Mouse (Mus musculus): ENCODE results near the gene Celf2. TPM values are rescaled to one million over a fixed set of nuclear protein-coding genes. Genes with fewer than 3 reads are reported as not detected.

The Celf2 gene
- polyA plus RNA-seq, 1 experiment from 2014 or later, result 13.9 TPM

- Histone ChIP-seq H3K27ac (no peak overlapping the region), H3K9ac (ENCODE audit: low read depth, low read length) (no peak overlapping the region), H3K27me3 (ENCODE audit: insufficient read depth, low read length) (no peaks in the 10 kb centered on the region), H3K9me3 (replicated peaks; ENCODE audit: low read length) (no peaks in the 10 kb centered on the region), H3K4me3 (replicated peaks; ENCODE audit: low read depth, low read length) (no peak overlapping the region), H3K4me1 (replicated peaks; ENCODE audit: insufficient read depth, low read length) (no peaks in the 10 kb centered on the region), H3K4me2 (ENCODE audit: low read length) (no peak overlapping the region), H3K36me3 (ENCODE audit: insufficient read depth, low read length) (no peaks in the 10 kb centered on the region)
- no peak for TF ChIP-seq CTCF (IDR thresholded peaks at IDR 0.05; ENCODE audit: low read depth)
- WGBS, result 79% methylated on average over 4 of the region's 4 CpGs
- no peak for DNase-seq (ENCODE audit: low spot score)
- ATAC-seq (replicated peaks; ENCODE audit: low FRiP score, low read depth), result no peak
These were observed 606.1 kb downstream of the Celf2 start for GRCm38 (mm10) chr2:6903251-6903763.

DNA sequence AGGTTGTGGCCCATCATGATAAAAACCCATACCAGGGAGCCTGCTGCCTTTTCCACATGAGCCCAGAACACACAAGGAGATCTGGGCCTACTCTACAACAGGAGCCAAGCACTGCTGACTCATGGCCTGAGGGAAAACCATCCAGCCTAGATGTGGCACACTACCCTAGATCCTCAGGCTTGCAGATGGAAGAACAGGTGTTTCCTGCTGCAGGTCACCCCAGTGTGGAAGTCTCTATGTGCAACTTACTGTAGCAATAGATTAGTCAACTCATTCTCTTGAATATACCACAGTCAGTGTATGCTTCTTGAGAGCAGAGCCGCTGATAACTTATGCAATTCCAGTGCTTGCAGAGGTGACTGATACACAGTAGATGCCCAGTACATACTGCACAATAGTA is 612.5 kb downstream of the Celf2 start:
- Histone ChIP-seq H3K4me1 (replicated peaks; ENCODE audit: insufficient read depth, low read length) (no peaks in the 10 kb centered on the region), H3K27ac (no peak overlapping the region), H3K27me3 (ENCODE audit: insufficient read depth, low read length) (no peaks in the 10 kb centered on the region), H3K36me3 (ENCODE audit: insufficient read depth, low read length) (no peaks in the 10 kb centered on the region), H3K4me2 (ENCODE audit: low read length) (no peak overlapping the region), H3K4me3 (replicated peaks; ENCODE audit: low read depth, low read length) (no peak overlapping the region), H3K9me3 (replicated peaks; ENCODE audit: low read length) (no peaks in the 10 kb centered on the region), H3K9ac (ENCODE audit: low read depth, low read length) (no peak overlapping the region)
- DNase-seq (ENCODE audit: low spot score), result no peak
- WGBS, result 98% methylated on average over 1 of the region's 1 CpGs
- no peak for TF ChIP-seq CTCF (IDR thresholded peaks at IDR 0.05; ENCODE audit: low read depth)
- no peak for ATAC-seq (replicated peaks; ENCODE audit: low FRiP score, low read depth)

- Histone ChIP-seq H3K9me3 (replicated peaks; ENCODE audit: low read length) (no peaks in the 10 kb centered on the region), H3K27me3 (ENCODE audit: insufficient read depth, low read length) (no peaks in the 10 kb centered on the region), H3K4me1 (replicated peaks; ENCODE audit: insufficient read depth, low read length) (no peaks in the 10 kb centered on the region), H3K27ac (no peak overlapping the region), H3K9ac (ENCODE audit: low read depth, low read length) (no peak overlapping the region), H3K4me2 (ENCODE audit: low read length) (no peak overlapping the region), H3K36me3 (ENCODE audit: insufficient read depth, low read length) (no peaks in the 10 kb centered on the region), H3K4me3 (replicated peaks; ENCODE audit: low read depth, low read length) (no peak overlapping the region)
- DNase-seq (ENCODE audit: low spot score) (no peak), ATAC-seq (replicated peaks; ENCODE audit: low FRiP score, low read depth) (no peak)
- TF ChIP-seq CTCF (IDR thresholded peaks at IDR 0.05; ENCODE audit: low read depth), result no peak
- WGBS, result 79% methylated on average over 2 of the region's 2 CpGs
These were observed 615.8 kb downstream of the Celf2 start for GRCm38 (mm10) chr2:6893597-6893996.

GRCm38 (mm10) chr2:6893095-6893494 is 616.3 kb downstream of the Celf2 start:
- Histone ChIP-seq H3K9me3 (replicated peaks; ENCODE audit: low read length) (no peaks in the 10 kb centered on the region), H3K27ac (no peak overlapping the region), H3K9ac (ENCODE audit: low read depth, low read length) (no peak overlapping the region), H3K4me1 (replicated peaks; ENCODE audit: insufficient read depth, low read length) (no peaks in the 10 kb centered on the region), H3K36me3 (ENCODE audit: insufficient read depth, low read length) (no peaks in the 10 kb centered on the region), H3K27me3 (ENCODE audit: insufficient read depth, low read length) (no peaks in the 10 kb centered on the region), H3K4me2 (ENCODE audit: low read length) (no peak overlapping the region), H3K4me3 (replicated peaks; ENCODE audit: low read depth, low read length) (no peak overlapping the region)
- no peak for TF ChIP-seq CTCF (IDR thresholded peaks at IDR 0.05; ENCODE audit: low read depth)
- ATAC-seq (replicated peaks; ENCODE audit: low FRiP score, low read depth) (no peak), DNase-seq (ENCODE audit: low spot score) (no peak)
- WGBS, result 81% methylated on average over 3 of the region's 3 CpGs

GRCm38 (mm10) chr2:6884796-6885711 is 624.3 kb downstream of the Celf2 start:
- H3K4me1 ChIP-seq (replicated peaks; ENCODE audit: insufficient read depth, low read length), result no peaks in the 10 kb centered on the region
- WGBS, result 85% methylated on average over 8 of the region's 8 CpGs
- no peaks in the 10 kb centered on the region for H3K27me3 ChIP-seq (ENCODE audit: insufficient read depth, low read length)
- no peak overlapping the region for H3K4me2 ChIP-seq (ENCODE audit: low read length)
- DNase-seq (ENCODE audit: low spot score), result no peak
- H3K36me3 ChIP-seq (ENCODE audit: insufficient read depth, low read length), result no peaks in the 10 kb centered on the region
- H3K4me3 ChIP-seq (replicated peaks; ENCODE audit: low read depth, low read length), result no peak overlapping the region
- no peak overlapping the region for H3K9ac ChIP-seq (ENCODE audit: low read depth, low read length)
- ATAC-seq (replicated peaks; ENCODE audit: low FRiP score, low read depth), result no peak
- no peaks in the 10 kb centered on the region for H3K9me3 ChIP-seq (replicated peaks; ENCODE audit: low read length)
- H3K27ac ChIP-seq, result no peak overlapping the region
- no peak for TF ChIP-seq CTCF (IDR thresholded peaks at IDR 0.05; ENCODE audit: low read depth)

- no peak overlapping the region for H3K4me2 ChIP-seq (ENCODE audit: low read length)
- no peak overlapping the region for H3K9ac ChIP-seq (ENCODE audit: low read depth, low read length)
- ATAC-seq (replicated peaks; ENCODE audit: low FRiP score, low read depth) (no peak), DNase-seq (ENCODE audit: low spot score) (no peak)
- no peaks in the 10 kb centered on the region for H3K27me3 ChIP-seq (ENCODE audit: insufficient read depth, low read length)
- H3K9me3 ChIP-seq (replicated peaks; ENCODE audit: low read length), result no peaks in the 10 kb centered on the region
- H3K27ac ChIP-seq, result no peak overlapping the region
- 81% methylated on average over 13 of the region's 13 CpGs for WGBS
- no peak for TF ChIP-seq CTCF (IDR thresholded peaks at IDR 0.05; ENCODE audit: low read depth)
- no peak overlapping the region for H3K4me3 ChIP-seq (replicated peaks; ENCODE audit: low read depth, low read length)
- H3K4me1 ChIP-seq (replicated peaks; ENCODE audit: insufficient read depth, low read length), result no peaks in the 10 kb centered on the region
- H3K36me3 ChIP-seq (ENCODE audit: insufficient read depth, low read length), result no peaks in the 10 kb centered on the region
These were observed 625.2 kb downstream of the Celf2 start for GRCm38 (mm10) chr2:6883996-6884795.

Measured in kidney, postnatal 0 days (tissue).